Mouse (Mus musculus) intestine, postnatal 0 days (tissue): ENCODE results near the gene Crtc2. TPM values are rescaled to one million over a fixed set of nuclear protein-coding genes. Genes with fewer than 3 reads are reported as not detected.

ENCODE experiments used
- ATAC-seq: fragments of 200-750 bp; cut with Nextera tagmentation; 2 replicates; pipeline ENCODE4 v1.8.0; 2017; ENCODE audit warnings: mild to moderate bottlenecking, moderate TSS enrichment, moderate library complexity
- H3K27ac ChIP-seq: fragments of 300-500 bp; sonication (generic); 2 replicates; pipeline ENCODE4 v1.5.1; 2014; ENCODE audit warnings: mild to moderate bottlenecking, low read depth, low read length, moderate library complexity
- H3K27me3 ChIP-seq: fragments of 300-500 bp; sonication (generic); replicated peaks from 2 replicates; pipeline ENCODE4 v1.6.1; 2014; ENCODE audit warnings: low read length, mixed read lengths; ENCODE audit not compliant: control insufficient read depth, insufficient read depth
- H3K36me3 ChIP-seq: fragments of 300-500 bp; sonication (generic); 2 replicates; pipeline ENCODE4 v1.6.1; 2014; ENCODE audit warnings: mild to moderate bottlenecking, moderate library complexity; ENCODE audit not compliant: control insufficient read depth, insufficient read depth
- H3K4me1 ChIP-seq: fragments of 300-500 bp; sonication (generic); replicated peaks from 2 replicates; pipeline ENCODE4 v1.6.1; 2014; ENCODE audit warnings: antibody characterized with exemption, low read length, mixed read lengths; ENCODE audit not compliant: control insufficient read depth, insufficient read depth
- H3K4me2 ChIP-seq: fragments of 300-500 bp; sonication (generic); replicated peaks from 2 replicates; pipeline ENCODE4 v1.6.1; 2014; ENCODE audit warnings: low read depth, mild to moderate bottlenecking, moderate library complexity
- H3K4me3 ChIP-seq: fragments of 300-500 bp; sonication (generic); 2 replicates; pipeline ENCODE4 v1.5.1; 2014; ENCODE audit warnings: low read depth, low read length
- H3K9ac ChIP-seq: fragments of 300-500 bp; sonication (generic); 2 replicates; pipeline ENCODE4 v1.6.1; 2014; ENCODE audit warnings: mild to moderate bottlenecking, low read depth, low read length
- H3K9me3 ChIP-seq: fragments of 300-500 bp; sonication (generic); 2 replicates; pipeline ENCODE4 v1.6.1; 2016; ENCODE audit warnings: mixed run types; ENCODE audit not compliant: control insufficient read depth
- CTCF ChIP-seq: sonication (generic); IDR thresholded peaks from 2 replicates; pipeline ENCODE4 v1.5.1; 2016; ENCODE audit warnings: low read depth, mild to moderate bottlenecking, control low read depth, antibody characterized with exemption, moderate library complexity
- WGBS: fragments of 180-500 bp; shearing (Covaris S2); extraction: QIAGEN DNeasy Blood & Tissue Kit; methylation state at CpG from one replicate; pipeline ENCODE4 v1.1.7; 2014; 5-methylcytosine and 5-hydroxymethylcytosine counted together
- polyA plus RNA-seq: library from polyadenylated mRNA; unstranded; fragments of >200 nt; fragmentation: Nextera tagmentation; extraction: Ambion mirVana; gene quantifications from 2 replicates; pipeline ENCODE4 v1.2.1, GENCODE M21; 2015

The Crtc2 gene
- polyA plus RNA-seq, 1 experiment from 2014 or later = 14.9 TPM

GRCm38 (mm10) chr3:90290602-90291001, 36.6 kb downstream of the Crtc2 start:
- Histone ChIP-seq H3K36me3 (no peaks in the 10 kb centered on the region), H3K9ac (no peak overlapping the region), H3K27ac (no peak overlapping the region), H3K4me3 (no peak overlapping the region), H3K4me2 (no peak overlapping the region), H3K9me3 (no peaks in the 10 kb centered on the region), H3K27me3 (no peaks in the 10 kb centered on the region), H3K4me1 (0 out of 2 replicates have a peak, but pooled peaks cover 3% of the 10 kb centered on the region)
- 0 out of 2 replicates have a peak, but pooled peaks have one; percentile 18 for TF ChIP-seq CTCF
- ATAC-seq = no peak
- WGBS = 100% methylated on average over 1 of the region's 1 CpGs

DNA sequence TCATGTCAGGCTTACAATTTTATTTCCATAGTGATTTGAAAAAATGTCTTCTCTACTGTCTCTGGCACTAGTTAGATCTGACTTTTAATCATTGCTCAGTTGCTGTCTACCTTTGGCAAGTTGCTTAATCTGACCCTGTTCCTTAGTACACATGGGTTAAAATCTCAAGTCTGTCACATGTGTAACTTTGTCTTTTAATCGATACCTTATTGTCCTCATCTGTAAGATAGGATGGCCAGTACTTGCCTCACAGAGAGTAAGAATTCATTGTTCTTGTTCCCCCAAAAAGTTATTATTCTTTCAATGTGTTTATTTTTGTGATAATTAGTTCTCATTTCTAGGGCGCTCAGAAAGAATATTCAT, 38.0 kb downstream of the Crtc2 start:
- peak overlapping the region; percentile 72 for H3K4me2 ChIP-seq
- no peak for TF ChIP-seq CTCF
- peak overlapping the region; percentile 93 for H3K4me3 ChIP-seq
- WGBS = 19% methylated on average over 2 of the region's 2 CpGs
- no peaks in the 10 kb centered on the region for H3K27me3 ChIP-seq
- no peaks in the 10 kb centered on the region for H3K36me3 ChIP-seq
- H3K27ac ChIP-seq = peak overlapping the region; percentile 94
- 0 out of 2 replicates have a peak, but pooled peaks cover 3% of the 10 kb centered on the region for H3K4me1 ChIP-seq
- ATAC-seq = no peak
- no peaks in the 10 kb centered on the region for H3K9me3 ChIP-seq
- H3K9ac ChIP-seq = peak overlapping the region; percentile 71

GRCm38 (mm10) chr3:90292345-90293275, 38.6 kb downstream of the Crtc2 start, which contains the start of gene Gatad2b:
TSS of gene Gatad2b (plus strand) at chr3:90293178.
- Histone ChIP-seq H3K4me1 (0 out of 2 replicates have a peak, but pooled peaks cover 3% of the 10 kb centered on the region), H3K36me3 (no peaks in the 10 kb centered on the region), H3K4me3 (peak within 1 kb of the TSS; percentile 93), H3K4me2 (peak within 1 kb of the TSS; percentile 79), H3K9me3 (no peaks in the 10 kb centered on the region), H3K27ac (peak within 1 kb of the TSS; percentile 95), H3K9ac (peak within 1 kb of the TSS; percentile 97), H3K27me3 (no peaks in the 10 kb centered on the region)
- ATAC-seq = peak; percentile 98
- TF ChIP-seq CTCF = no peak
- under 1% methylated on average over 47 of the region's 47 CpGs for WGBS

- Histone ChIP-seq H3K9me3 (no peaks in the 10 kb centered on the region), H3K9ac (peak overlapping the region; percentile 97), H3K36me3 (no peaks in the 10 kb centered on the region), H3K4me2 (peak overlapping the region; percentile 79), H3K4me1 (0 out of 2 replicates have a peak, but pooled peaks cover 3% of the 10 kb centered on the region), H3K27ac (peak overlapping the region; percentile 95), H3K4me3 (peak overlapping the region; percentile 93), H3K27me3 (no peaks in the 10 kb centered on the region)
- 0 out of 2 replicates have a peak, but pooled peaks have one; percentile 9 for TF ChIP-seq CTCF
- under 1% methylated on average over 33 of the region's 68 CpGs for WGBS
- ATAC-seq = peak; percentile 43
Observed at GRCm38 (mm10) chr3:90293352-90294063, 39.5 kb downstream of the Crtc2 start.

GRCm38 (mm10) chr3:90294064-90294440, 40.1 kb downstream of the Crtc2 start:
- H3K4me2 ChIP-seq = peak overlapping the region; percentile 79
- no peak for TF ChIP-seq CTCF
- peak overlapping the region; percentile 93 for H3K4me3 ChIP-seq
- H3K9ac ChIP-seq = peak overlapping the region; percentile 97
- no peaks in the 10 kb centered on the region for H3K27me3 ChIP-seq
- 0 out of 2 replicates have a peak, but pooled peaks cover 3% of the 10 kb centered on the region for H3K4me1 ChIP-seq
- no peaks in the 10 kb centered on the region for H3K9me3 ChIP-seq
- ATAC-seq = no peak
- 2% methylated on average over 11 of the region's 11 CpGs for WGBS
- H3K36me3 ChIP-seq = no peaks in the 10 kb centered on the region
- H3K27ac ChIP-seq = peak overlapping the region; percentile 95

DNA sequence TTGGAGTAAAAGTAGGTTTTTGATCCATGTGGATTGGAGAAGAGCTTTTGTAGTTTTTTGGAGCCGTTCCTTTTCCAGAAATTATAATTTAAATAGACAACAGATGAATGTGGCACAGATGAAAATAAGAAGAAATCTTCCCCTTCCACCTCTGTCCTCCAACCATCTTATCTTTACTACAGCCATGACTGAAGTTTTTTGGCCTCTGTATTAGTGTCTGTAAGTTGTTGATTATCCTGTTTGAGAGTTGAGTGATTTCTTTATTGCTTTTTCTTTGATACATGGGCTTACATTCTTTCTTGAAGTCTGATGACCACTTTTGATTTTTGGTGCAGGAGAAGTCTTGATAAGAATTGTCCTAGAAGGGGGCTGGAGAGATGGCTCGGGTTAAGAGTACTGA, 40.7 kb downstream of the Crtc2 start:
- 0 out of 2 replicates have a peak, but pooled peaks cover 3% of the 10 kb centered on the region for H3K4me1 ChIP-seq
- H3K9ac ChIP-seq = no peak overlapping the region
- WGBS = 58% methylated on average over 2 of the region's 2 CpGs
- no peak for TF ChIP-seq CTCF
- peak overlapping the region; percentile 79 for H3K4me2 ChIP-seq
- ATAC-seq = no peak
- no peaks in the 10 kb centered on the region for H3K36me3 ChIP-seq
- no peak overlapping the region for H3K27ac ChIP-seq
- H3K4me3 ChIP-seq = peak overlapping the region; percentile 93
- H3K27me3 ChIP-seq = no peaks in the 10 kb centered on the region
- H3K9me3 ChIP-seq = no peaks in the 10 kb centered on the region
